Mouse (Mus musculus) kidney, adult 2 months (tissue): ENCODE measurements at regions not wholly inside any gene's neighbourhood (a gene's known extent, or its start where the extent isn't known, plus 50 kb on each side); places are given as distances from the start of the nearest gene placed in this dataset.
A peak's percentile ranks its signal among the peaks of the same experiment; 100 is the strongest.

Experiments used
- DNase-seq: peaks from one replicate; pipeline ENCODE4 v3.0.0; 2021
- H3K27ac ChIP-seq: fragments of 200-500 bp; 2 replicates; pipeline ENCODE4 v1.5.1; 2012; ENCODE audit warnings: low read depth, low read length, control low read depth, inconsistent platforms; ENCODE audit not compliant: insufficient read depth
- H3K27me3 ChIP-seq: fragments of 200-500 bp; replicated peaks from 2 replicates; pipeline ENCODE4 v1.6.1; 2012; ENCODE audit warnings: mild to moderate bottlenecking, moderate library complexity, low read length, inconsistent platforms; ENCODE audit not compliant: control insufficient read depth, insufficient read depth
- H3K36me3 ChIP-seq: fragments of 200-500 bp; 2 replicates; pipeline ENCODE4 v1.6.1; 2012; ENCODE audit warnings: mild to moderate bottlenecking, moderate library complexity, low read length, inconsistent platforms; ENCODE audit not compliant: control insufficient read depth, insufficient read depth
- H3K4me1 ChIP-seq: fragments of 200-500 bp; 2 replicates; pipeline ENCODE4 v1.6.1; 2011; ENCODE audit warnings: low read length; ENCODE audit not compliant: control insufficient read depth, insufficient read depth
- H3K4me3 ChIP-seq: fragments of 200-500 bp; 2 replicates; pipeline ENCODE4 v1.5.1; 2011; ENCODE audit warnings: mild to moderate bottlenecking, low read depth, low read length, control low read depth; ENCODE audit not compliant: insufficient read depth
- CTCF ChIP-seq: fragments of 200-500 bp; conservative IDR thresholded peaks from 2 replicates; pipeline ENCODE4 v1.5.1; 2011; ENCODE audit warnings: low read depth, mild to moderate bottlenecking, control low read depth, low read length, moderate library complexity, mixed read lengths; ENCODE audit not compliant: insufficient read depth, insufficient read length
- POLR2A ChIP-seq: fragments of 200-500 bp; IDR thresholded peaks from one replicate; pipeline ENCODE4 v1.6.1; 2011; ENCODE audit warnings: low read depth, low read length, control low read depth
- WGBS: fragments of 180-500 bp; shearing (Covaris S2); methylation state at CpG from one replicate; pipeline ENCODE4 v1.1.7; 2018; 5-methylcytosine and 5-hydroxymethylcytosine counted together

DNA sequence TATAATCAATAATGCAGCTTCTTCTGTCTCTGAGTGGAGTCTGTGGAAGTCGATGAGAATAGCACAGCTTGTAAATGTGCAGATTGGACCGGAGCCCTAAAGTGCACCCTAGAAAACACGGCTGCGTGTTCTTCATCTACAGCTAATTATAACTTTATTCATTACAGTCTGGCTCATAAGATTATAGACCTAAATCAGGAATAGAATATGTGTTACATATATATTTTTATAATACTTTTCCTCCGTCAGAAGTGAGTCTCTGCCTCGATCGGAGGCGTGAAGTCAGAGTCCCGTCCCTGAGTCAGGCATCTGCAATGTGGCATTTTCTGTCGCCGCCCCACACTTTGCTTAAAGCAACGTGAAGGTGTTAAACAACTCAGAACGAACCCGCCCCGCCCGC, 288.7 kb upstream of the 4930535I16Rik start:
- WGBS: 87% methylated on average over 16 of the region's 16 CpGs
- no peak for TF ChIP-seq POLR2A
- no peak for TF ChIP-seq CTCF
- no peak for DNase-seq
- H3K27ac ChIP-seq: no peak overlapping the region
- H3K4me1 ChIP-seq: no peaks in the 10 kb centered on the region
- no peak overlapping the region for H3K4me3 ChIP-seq
- H3K27me3 ChIP-seq: no peaks in the 10 kb centered on the region
- no peaks in the 10 kb centered on the region for H3K36me3 ChIP-seq

GRCm38 (mm10) chr4:124203736-124204135, 285.9 kb upstream of the 4930535I16Rik start:
- H3K4me1 ChIP-seq: no peaks in the 10 kb centered on the region
- peak; percentile 23 for DNase-seq
- no peaks in the 10 kb centered on the region for H3K27me3 ChIP-seq
- WGBS: 73% methylated on average over 2 of the region's 2 CpGs
- H3K27ac ChIP-seq: no peak overlapping the region
- H3K36me3 ChIP-seq: no peaks in the 10 kb centered on the region
- peak; percentile 56 for TF ChIP-seq CTCF
- TF ChIP-seq POLR2A: no peak
- no peak overlapping the region for H3K4me3 ChIP-seq

DNA sequence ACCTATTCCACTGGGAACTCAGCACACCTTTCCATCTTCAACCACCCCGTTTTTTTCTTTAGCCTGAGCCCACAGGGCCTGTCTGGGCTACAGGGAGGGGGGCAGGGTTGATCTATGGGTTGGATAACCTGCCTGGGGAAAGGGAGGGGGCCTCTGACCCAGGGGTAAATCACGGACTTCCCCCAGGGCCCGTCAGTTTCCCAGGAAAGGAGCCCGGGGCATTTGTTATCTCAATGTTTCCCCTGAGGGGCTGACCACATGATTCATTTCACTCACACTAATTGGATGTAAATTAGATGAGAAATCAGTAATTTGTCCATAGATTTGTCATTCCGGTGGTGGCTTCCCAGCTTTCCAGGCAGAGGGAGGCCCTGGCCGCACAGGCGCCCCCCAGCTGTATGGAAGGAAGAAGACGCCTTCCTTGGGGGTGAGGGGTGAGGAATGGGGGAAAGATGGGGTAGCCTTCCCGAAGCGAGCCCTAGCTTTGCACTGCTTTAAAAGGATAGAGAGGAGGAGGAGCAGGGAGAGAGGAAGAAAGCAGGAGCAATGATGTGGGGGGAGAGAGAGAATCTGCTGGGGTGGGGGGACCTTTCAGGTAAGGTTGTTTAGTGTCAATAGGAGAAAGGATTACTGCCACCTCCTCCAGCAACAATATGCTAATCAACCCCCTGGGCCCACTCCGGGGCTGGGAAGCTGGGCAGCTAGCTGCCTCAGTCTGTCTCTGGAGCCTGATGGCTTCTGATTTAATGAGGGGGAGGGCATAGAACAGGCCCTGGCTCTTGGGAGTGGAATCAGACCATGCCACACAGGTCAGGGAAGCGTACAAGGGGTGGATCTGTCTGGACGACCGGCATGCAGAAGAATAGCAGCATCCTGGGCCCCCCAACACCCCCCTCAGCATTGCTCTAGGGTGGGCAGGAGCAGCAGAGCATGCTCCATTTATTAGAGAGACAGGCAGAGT, 282.3 kb upstream of the 4930535I16Rik start:
- no peak overlapping the region for H3K27ac ChIP-seq
- no peak for DNase-seq
- H3K36me3 ChIP-seq: no peaks in the 10 kb centered on the region
- TF ChIP-seq CTCF: no peak
- TF ChIP-seq POLR2A: no peak
- H3K27me3 ChIP-seq: no peaks in the 10 kb centered on the region
- H3K4me3 ChIP-seq: no peak overlapping the region
- H3K4me1 ChIP-seq: no peaks in the 10 kb centered on the region
- whole genome bisulfite sequencing: 39% methylated on average over 14 of the region's 14 CpGs

- no peaks in the 10 kb centered on the region for H3K27me3 ChIP-seq
- 68% methylated on average over 15 of the region's 15 CpGs for WGBS
- no peaks in the 10 kb centered on the region for H3K4me1 ChIP-seq
- TF ChIP-seq POLR2A (no peak), CTCF (no peak)
- H3K4me3 ChIP-seq: no peak overlapping the region
- H3K36me3 ChIP-seq: no peaks in the 10 kb centered on the region
- no peak overlapping the region for H3K27ac ChIP-seq
- no peak for DNase-seq
Observed at GRCm38 (mm10) chr4:124198832-124199231, 281.0 kb upstream of the 4930535I16Rik start.

DNA sequence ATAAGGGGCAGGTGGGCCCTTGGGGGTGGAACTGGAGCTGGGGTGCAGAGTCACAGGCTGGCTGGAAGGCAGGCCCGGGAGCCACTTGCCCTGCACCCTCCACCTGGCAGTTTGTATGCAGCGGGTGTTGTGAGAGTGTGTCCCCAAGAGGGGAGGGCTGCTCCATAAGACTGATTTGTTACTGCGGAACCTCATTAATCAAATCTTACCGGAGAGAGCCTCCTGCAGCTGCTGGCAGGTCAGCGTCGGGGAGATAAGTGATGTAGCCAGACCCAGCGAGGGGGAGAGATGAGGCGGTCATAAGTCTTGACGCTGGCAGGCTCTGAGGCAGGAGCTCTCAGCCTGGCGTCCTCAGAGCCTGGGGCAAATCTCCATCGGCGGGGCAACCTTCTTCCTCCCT, 278.9 kb upstream of the 4930535I16Rik start:
- no peak overlapping the region for H3K27ac ChIP-seq
- TF ChIP-seq CTCF (no peak), POLR2A (no peak)

DNA sequence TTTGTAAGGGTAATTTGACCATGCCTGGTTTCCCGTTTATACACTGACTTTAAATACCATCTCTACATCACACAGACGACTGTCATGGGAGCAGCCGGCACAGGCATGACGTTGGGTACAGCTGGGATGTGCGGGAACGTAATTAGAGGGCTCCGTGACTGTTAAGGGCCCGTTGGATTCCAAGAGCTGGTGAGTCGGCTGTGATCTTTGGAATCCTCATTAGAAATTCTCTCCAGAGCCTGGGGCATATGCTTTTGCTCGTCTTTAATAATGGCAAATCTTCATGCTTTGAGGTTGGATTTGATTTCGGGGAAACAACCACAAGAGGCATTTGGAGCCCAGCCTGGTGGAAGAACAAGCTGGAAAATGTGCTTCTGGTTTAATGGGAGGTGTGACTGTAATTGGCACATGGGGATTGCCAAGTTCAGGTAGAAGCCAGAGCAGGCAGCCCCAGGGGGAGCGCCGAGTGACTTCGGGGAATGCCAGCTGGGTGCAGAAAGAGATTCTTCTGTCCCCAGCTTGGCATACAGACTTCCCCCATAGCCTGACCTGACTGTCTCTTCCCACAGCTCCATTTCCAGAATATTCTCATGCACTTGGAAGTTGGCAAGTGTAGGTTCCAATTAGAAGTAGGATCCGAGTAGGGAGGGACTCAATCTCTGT, 275.4 kb upstream of the 4930535I16Rik start:
- no peaks in the 10 kb centered on the region for H3K27me3 ChIP-seq
- TF ChIP-seq CTCF: no peak
- no peak for TF ChIP-seq POLR2A
- no peak overlapping the region for H3K4me3 ChIP-seq
- no peak overlapping the region for H3K27ac ChIP-seq
- no peak for DNase-seq
- 79% methylated on average over 15 of the region's 15 CpGs for whole genome bisulfite sequencing
- H3K36me3 ChIP-seq: no peaks in the 10 kb centered on the region
- no peaks in the 10 kb centered on the region for H3K4me1 ChIP-seq

More for the DNA sequence above, 278.9 kb upstream of the 4930535I16Rik start:
- Histone ChIP-seq H3K4me3 (no peak overlapping the region), H3K4me1 (no peaks in the 10 kb centered on the region), H3K27me3 (no peaks in the 10 kb centered on the region), H3K36me3 (no peaks in the 10 kb centered on the region)
- no peak for DNase-seq
- 14% methylated on average over 12 of the region's 12 CpGs for WGBS

- Histone ChIP-seq H3K27me3 (no peaks in the 10 kb centered on the region), H3K27ac (no peak overlapping the region), H3K4me3 (no peak overlapping the region), H3K36me3 (no peaks in the 10 kb centered on the region), H3K4me1 (no peaks in the 10 kb centered on the region)
- TF ChIP-seq CTCF (no peak), POLR2A (no peak)
- no peak for DNase-seq
- WGBS: 81% methylated on average over 4 of the region's 4 CpGs
Observed at GRCm38 (mm10) chr4:124190775-124191174, 273.0 kb upstream of the 4930535I16Rik start.
